Mouse (Mus musculus) limb, embryonic 12.5 days (tissue): Measurements from ENCODE around the gene Pacsin3. TPM values are rescaled to one million over a fixed set of nuclear protein-coding genes. Genes with fewer than 3 reads are reported as not detected.
A peak's percentile ranks its signal among the peaks of the same experiment; 100 is the strongest.
"Not testable (repeated sequence)": the region's sequence is repeated elsewhere in the genome, so short reads cannot be mapped to it uniquely, and the experiment has no call there.

Source experiments
- ATAC-seq: fragments of 200-750 bp; cut with Nextera tagmentation; 2 replicates; pipeline ENCODE4 v1.8.0; 2017; ENCODE audit warnings: low read depth, moderate TSS enrichment; ENCODE audit not compliant: insufficient number of reproducible peaks, insufficient read depth, low FRiP score, low TSS enrichment
- H3K27ac ChIP-seq: fragments of 300-500 bp; sonication (generic); 2 replicates; pipeline ENCODE4 v1.5.1; 2016; ENCODE audit warnings: mild to moderate bottlenecking, moderate library complexity
- H3K27me3 ChIP-seq: fragments of 300-500 bp; sonication (generic); 2 replicates; pipeline ENCODE4 v1.6.1; 2016; ENCODE audit warnings: mild to moderate bottlenecking, moderate library complexity
- H3K36me3 ChIP-seq: fragments of 300-500 bp; sonication (generic); 2 replicates; pipeline ENCODE4 v1.6.1; 2016; ENCODE audit warnings: mild to moderate bottlenecking, moderate library complexity
- H3K4me1 ChIP-seq: fragments of 300-500 bp; sonication (generic); replicated peaks from 2 replicates; pipeline ENCODE4 v1.6.1; 2016
- H3K4me2 ChIP-seq: fragments of 300-500 bp; sonication (generic); 2 replicates; pipeline ENCODE4 v1.6.1; 2016; ENCODE audit warnings: mild to moderate bottlenecking, moderate library complexity
- H3K4me3 ChIP-seq: fragments of 300-500 bp; sonication (generic); replicated peaks from 2 replicates; pipeline ENCODE4 v1.5.1; 2016; ENCODE audit warnings: mild to moderate bottlenecking
- H3K9ac ChIP-seq: fragments of 300-500 bp; sonication (generic); replicated peaks from 2 replicates; pipeline ENCODE4 v1.6.1; 2016; ENCODE audit warnings: mild to moderate bottlenecking, moderate library complexity
- H3K9me3 ChIP-seq: fragments of 300-500 bp; sonication (generic); 2 replicates; pipeline ENCODE4 v1.6.1; 2016; ENCODE audit warnings: mild to moderate bottlenecking, moderate library complexity
- WGBS: fragments of 180-500 bp; shearing (Covaris S2); methylation state at CpG from one replicate; pipeline ENCODE4 v1.1.7; 2016; 5-methylcytosine and 5-hydroxymethylcytosine counted together
- polyA plus RNA-seq: library from polyadenylated mRNA; unstranded; fragments of >200 nt; fragmentation: Nextera tagmentation; extraction: Ambion mirVana; gene quantifications from 2 replicates; pipeline ENCODE4 v1.2.1, GENCODE M21; 2016

The Pacsin3 gene
- 44.7 and 44.8 TPM in 2 replicates for polyA plus RNA-seq

GRCm38 (mm10) chr2:91255661-91256150, at the start of gene Pacsin3:
Gene Pacsin3, plus strand, starts transcription at chr2:91255954.
- no peaks in the 10 kb centered on the region for H3K9me3 ChIP-seq
- WGBS: 1% methylated on average over 27 of the region's 27 CpGs
- H3K9ac ChIP-seq: peak within 1 kb of the TSS; percentile 75
- H3K27me3 ChIP-seq: peaks cover 24% of the 10 kb centered on the region
- no peak for ATAC-seq
- H3K4me2 ChIP-seq: peak within 1 kb of the TSS; percentile 95
- H3K4me3 ChIP-seq: peak within 1 kb of the TSS; percentile 69
- H3K4me1 ChIP-seq: peaks cover 37% of the 10 kb centered on the region
- H3K27ac ChIP-seq: peak within 1 kb of the TSS; percentile 91
- peaks cover 12% of the 10 kb centered on the region for H3K36me3 ChIP-seq

DNA sequence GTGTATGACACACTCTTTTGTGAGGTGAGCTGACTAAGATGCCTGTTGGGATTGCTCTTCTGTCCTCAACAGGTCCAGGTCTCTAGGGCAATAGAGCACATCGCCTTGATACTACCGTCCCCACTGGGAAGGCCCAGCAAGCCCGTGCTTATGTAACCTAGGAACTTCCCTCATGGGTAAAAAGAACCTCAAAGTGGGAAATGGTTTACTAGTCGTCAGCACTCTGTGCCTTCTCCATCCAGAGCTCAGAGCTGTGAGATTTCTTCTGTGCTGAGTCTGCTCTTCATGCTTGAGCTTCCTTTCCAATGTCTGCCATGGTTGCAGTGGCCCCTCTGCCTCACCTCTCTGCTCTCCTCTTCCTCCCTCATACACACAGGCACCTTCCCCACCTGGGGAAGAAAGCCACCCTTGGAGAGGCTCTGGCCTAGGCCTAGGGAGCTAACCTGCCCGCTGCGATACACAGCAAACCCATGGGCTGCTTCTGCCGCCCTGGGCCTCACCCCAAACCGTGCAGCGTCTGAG, 49.4 kb upstream of the Pacsin3 start:
- no peak overlapping the region for H3K4me3 ChIP-seq
- no peak overlapping the region for H3K27ac ChIP-seq
- H3K9me3 ChIP-seq: no peaks in the 10 kb centered on the region
- ATAC-seq: no peak
- H3K27me3 ChIP-seq: no peaks in the 10 kb centered on the region
- H3K36me3 ChIP-seq: peaks cover 63% of the 10 kb centered on the region
- H3K4me2 ChIP-seq: no peak overlapping the region
- 92% methylated on average over 9 of the region's 9 CpGs for WGBS
- no peak overlapping the region for H3K9ac ChIP-seq
- peaks cover 17% of the 10 kb centered on the region for H3K4me1 ChIP-seq

GRCm38 (mm10) chr2:91213311-91213710, 42.4 kb upstream of the Pacsin3 start:
- no peak for ATAC-seq
- Histone ChIP-seq H3K4me1 (no peaks in the 10 kb centered on the region), H3K36me3 (peaks cover 90% of the 10 kb centered on the region), H3K9ac (no peak overlapping the region), H3K27me3 (no peaks in the 10 kb centered on the region), H3K9me3 (no peaks in the 10 kb centered on the region), H3K4me3 (no peak overlapping the region), H3K27ac (no peak overlapping the region), H3K4me2 (no peak overlapping the region)

DNA sequence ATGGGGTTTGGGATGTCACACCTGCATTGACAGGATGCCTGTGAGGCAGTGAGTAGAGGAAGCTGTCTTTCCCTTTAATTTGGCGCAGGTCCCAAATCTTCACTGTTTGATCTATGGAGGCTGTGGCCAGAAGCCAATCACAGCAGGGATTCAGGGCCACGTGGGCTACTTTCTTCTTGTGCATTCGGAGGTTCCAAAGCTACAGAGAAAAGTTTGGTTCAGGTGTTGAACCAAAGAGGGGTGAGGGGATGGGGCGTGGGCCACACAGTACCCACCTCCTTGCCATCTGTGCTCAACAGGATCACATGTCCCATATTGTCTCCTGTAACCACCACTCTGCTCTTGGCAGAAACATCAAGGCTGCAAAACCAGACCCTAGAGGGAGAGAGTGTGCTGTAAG, 38.7 kb upstream of the Pacsin3 start:
- no peak for ATAC-seq
- H3K27ac ChIP-seq: no peak overlapping the region
- H3K9me3 ChIP-seq: no peaks in the 10 kb centered on the region
- H3K9ac ChIP-seq: no peak overlapping the region
- no peak overlapping the region for H3K4me3 ChIP-seq
- H3K4me1 ChIP-seq: no peaks in the 10 kb centered on the region
- H3K36me3 ChIP-seq: peaks cover 60% of the 10 kb centered on the region
- WGBS: 74% methylated on average over 4 of the region's 4 CpGs
- no peak overlapping the region for H3K4me2 ChIP-seq
- H3K27me3 ChIP-seq: no peaks in the 10 kb centered on the region

- ATAC-seq: no peak
- Histone ChIP-seq H3K4me2 (no peak overlapping the region), H3K27me3 (no peaks in the 10 kb centered on the region), H3K9ac (no peak overlapping the region), H3K4me3 (no peak overlapping the region), H3K4me1 (no peaks in the 10 kb centered on the region), H3K27ac (no peak overlapping the region), H3K36me3 (peaks cover 30% of the 10 kb centered on the region), H3K9me3 (no peaks in the 10 kb centered on the region)
- 97% methylated on average over 3 of the region's 3 CpGs for WGBS
Measured at GRCm38 (mm10) chr2:91220501-91220900, 35.3 kb upstream of the Pacsin3 start.

GRCm38 (mm10) chr2:91223614-91224013, 32.1 kb upstream of the Pacsin3 start:
- Histone ChIP-seq H3K9me3 (no peaks in the 10 kb centered on the region), H3K4me1 (no peaks in the 10 kb centered on the region), H3K4me2 (no peak overlapping the region), H3K9ac (no peak overlapping the region), H3K27me3 (no peaks in the 10 kb centered on the region), H3K27ac (no peak overlapping the region), H3K4me3 (no peak overlapping the region), H3K36me3 (peaks cover 2% of the 10 kb centered on the region; the same call in 1 of the 2 replicates)
- no peak for ATAC-seq
- WGBS: 84% methylated on average over 2 of the region's 2 CpGs

DNA sequence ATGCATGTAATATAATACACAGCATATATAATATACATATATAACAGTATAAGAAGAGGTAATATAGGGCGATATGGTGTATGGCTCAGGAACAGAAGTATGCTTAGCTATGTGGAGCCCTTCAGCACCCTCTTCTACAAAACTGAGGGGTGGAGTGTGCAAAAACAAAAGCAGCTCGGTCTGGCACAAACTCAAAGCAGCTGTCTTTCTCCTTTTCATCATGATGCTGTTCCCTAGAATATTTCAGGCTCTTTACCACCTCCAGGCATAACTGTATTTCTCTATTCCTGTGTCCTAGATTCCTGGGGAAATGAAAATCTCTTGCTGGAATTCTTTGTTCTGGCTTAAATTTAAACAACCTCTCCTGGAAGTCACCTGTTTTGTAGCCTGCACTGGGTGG, 26.0 kb upstream of the Pacsin3 start:
- no peaks in the 10 kb centered on the region for H3K27me3 ChIP-seq
- WGBS: 63% methylated on average over 2 of the region's 2 CpGs

GRCm38 (mm10) chr2:91236601-91237510, 18.9 kb upstream of the Pacsin3 start, which contains the start of gene Ddb2:
Gene Ddb2, minus strand, starts transcription at chr2:91236982.
- Histone ChIP-seq H3K36me3 (peaks cover 11% of the 10 kb centered on the region; the same call in 1 of the 2 replicates), H3K9me3 (no peaks in the 10 kb centered on the region), H3K27ac (peak within 1 kb of the TSS; percentile 93), H3K4me1 (no peaks in the 10 kb centered on the region), H3K27me3 (no peaks in the 10 kb centered on the region), H3K4me2 (peak within 1 kb of the TSS; percentile 78), H3K4me3 (peak within 1 kb of the TSS; percentile 60), H3K9ac (peak within 1 kb of the TSS; percentile 75)
- under 1% methylated on average over 48 of the region's 48 CpGs for WGBS
- ATAC-seq: peak; percentile 99

More for the DNA sequence above, 26.0 kb upstream of the Pacsin3 start:
- no peak overlapping the region for H3K27ac ChIP-seq
- no peak for ATAC-seq
- H3K36me3 ChIP-seq: peaks cover 11% of the 10 kb centered on the region; the same call in 1 of the 2 replicates
- H3K4me2 ChIP-seq: no peak overlapping the region
- H3K4me3 ChIP-seq: no peak overlapping the region
- no peaks in the 10 kb centered on the region for H3K9me3 ChIP-seq
- H3K4me1 ChIP-seq: no peaks in the 10 kb centered on the region
- H3K9ac ChIP-seq: no peak overlapping the region

- 21% methylated on average over 4 of the region's 4 CpGs for WGBS
Measured at GRCm38 (mm10) chr2:91237511-91238080, 18.2 kb upstream of the Pacsin3 start.

DNA sequence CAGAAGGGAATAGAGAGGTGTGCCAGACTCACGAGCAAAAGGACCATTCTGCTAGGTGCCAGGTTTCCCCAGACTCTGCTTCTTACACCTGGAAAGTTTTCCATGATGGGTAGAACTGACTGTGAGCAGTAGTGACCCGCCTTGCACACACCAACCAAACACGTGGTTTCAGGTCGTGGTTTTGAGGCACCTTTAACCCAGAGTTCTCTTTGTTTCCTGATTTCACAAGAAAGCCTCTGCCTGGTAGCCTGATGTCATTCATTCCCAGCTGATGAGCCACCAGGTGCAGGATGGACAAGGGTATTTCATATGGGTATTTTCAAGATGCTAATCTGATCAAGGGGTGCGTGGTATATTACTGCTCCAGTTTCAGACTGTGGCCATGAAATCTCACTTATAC, 13.2 kb upstream of the Pacsin3 start:
- no peak for ATAC-seq
- Histone ChIP-seq H3K36me3 (no peaks in the 10 kb centered on the region), H3K4me3 (no peak overlapping the region), H3K4me1 (no peaks in the 10 kb centered on the region), H3K27me3 (no peaks in the 10 kb centered on the region), H3K9me3 (no peaks in the 10 kb centered on the region), H3K27ac (no peak overlapping the region), H3K4me2 (no peak overlapping the region), H3K9ac (no peak overlapping the region)
- 64% methylated on average over 5 of the region's 5 CpGs for WGBS

More at GRCm38 (mm10) chr2:91237511-91238080, 18.2 kb upstream of the Pacsin3 start:
- H3K36me3 ChIP-seq, H3K27me3 ChIP-seq, ATAC-seq, H3K9me3 ChIP-seq, H3K4me1 ChIP-seq: not testable (repeated sequence)
- peak overlapping the region; percentile 78 for H3K4me2 ChIP-seq
- peak overlapping the region; percentile 55; the same call in 1 of the 2 replicates for H3K9ac ChIP-seq
- H3K4me3 ChIP-seq: peak overlapping the region; percentile 60
- peak overlapping the region; percentile 93 for H3K27ac ChIP-seq

- no peak overlapping the region for H3K27ac ChIP-seq
Measured at GRCm38 (mm10) chr2:91243416-91243815, 12.3 kb upstream of the Pacsin3 start.

More at GRCm38 (mm10) chr2:91243416-91243815, 12.3 kb upstream of the Pacsin3 start:
- Histone ChIP-seq H3K4me1 (no peaks in the 10 kb centered on the region), H3K27me3 (no peaks in the 10 kb centered on the region), H3K9me3 (no peaks in the 10 kb centered on the region), H3K9ac (no peak overlapping the region), H3K4me2 (no peak overlapping the region), H3K4me3 (no peak overlapping the region), H3K36me3 (no peaks in the 10 kb centered on the region)
- WGBS: 61% methylated on average over 3 of the region's 3 CpGs
- no peak for ATAC-seq
